Mouse (Mus musculus): Measurements from ENCODE around the gene Rai14.

GRCm38 (mm10) chr15:10640721-10641120 is 73.7 kb downstream of the Rai14 start:
- TF ChIP-seq TCF12 (IDR thresholded peaks at IDR 0.05; ENCODE audit: insufficient read depth, poor library complexity, severe bottlenecking) (no peak), POLR2A (IDR thresholded peaks at IDR 0.05; ENCODE audit: insufficient read length, low read depth) (no peak), MYOD1 (IDR thresholded peaks at IDR 0.05; ENCODE audit: control insufficient read depth in 1 of 3, insufficient read length in 2 of 3, low read depth in 2 of 3) (no peak), CEBPB (IDR thresholded peaks at IDR 0.05; ENCODE audit: insufficient read depth, poor library complexity, severe bottlenecking) (no peak), MYOG (IDR thresholded peaks at IDR 0.05; ENCODE audit: control insufficient read depth in 1 of 3, insufficient read depth in 1 of 3, insufficient read length in 2 of 3, low read depth in 2 of 3) (no peak), POLR2AphosphoS2 (IDR thresholded peaks at IDR 0.05; ENCODE audit: insufficient read length, low read depth) (no peak), REST (IDR thresholded peaks at IDR 0.05; ENCODE audit: insufficient read depth, insufficient read length) (no peak), MAX (IDR thresholded peaks at IDR 0.05; ENCODE audit: low read depth) (no peak), E2F4 (IDR thresholded peaks at IDR 0.05; ENCODE audit: insufficient read depth) (no peak), SRF (IDR thresholded peaks at IDR 0.05; ENCODE audit: control insufficient read depth, insufficient read length, low read depth) (no peak), USF1 (IDR thresholded peaks at IDR 0.05; ENCODE audit: low read depth) (no peak), TCF3 (IDR thresholded peaks at IDR 0.05; ENCODE audit: insufficient read length, low read depth) (no peak)
